Mouse (Mus musculus) heart, embryonic 14.5 days (tissue): ENCODE data around the gene Cyp39a1. TPM values are rescaled to one million over a fixed set of nuclear protein-coding genes. Genes with fewer than 3 reads are reported as not detected.
A peak's percentile ranks its signal among the peaks of the same experiment; 100 is the strongest.

Source experiments
- ATAC-seq: fragments of 200-750 bp; cut with Nextera tagmentation; 2 replicates; pipeline ENCODE4 v1.8.0; 2017; ENCODE audit warnings: low read depth, moderate TSS enrichment; ENCODE audit not compliant: insufficient number of reproducible peaks, insufficient read depth, low FRiP score
- H3K27ac ChIP-seq, 2 experiments: fragments of 200-500 bp in 1 of 2; fragments of 300-500 bp in 1 of 2; sonication (generic) in 1 of 2; replicated peaks in 1 of 2; 2 replicates each; pipeline ENCODE4 v1.5.1; 2012 to 2014; ENCODE audit warnings: low read depth in 2 of 2, low read length in 2 of 2, control low read depth in 1 of 2, mild to moderate bottlenecking in 1 of 2, mixed read lengths in 1 of 2; ENCODE audit not compliant: control insufficient read depth in 1 of 2, insufficient read depth in 1 of 2
- H3K27me3 ChIP-seq: fragments of 300-500 bp; sonication (generic); 2 replicates; pipeline ENCODE4 v1.6.1; 2014; ENCODE audit warnings: mild to moderate bottlenecking, low read length, control low read depth; ENCODE audit not compliant: control insufficient read depth, insufficient read depth
- H3K36me3 ChIP-seq: fragments of 300-500 bp; sonication (generic); 2 replicates; pipeline ENCODE4 v1.6.1; 2014; ENCODE audit warnings: mild to moderate bottlenecking, control low read depth, low read length, mixed read lengths; ENCODE audit not compliant: control insufficient read depth, insufficient read depth
- H3K4me1 ChIP-seq, 2 experiments: fragments of 200-500 bp in 1 of 2; fragments of 300-500 bp in 1 of 2; sonication (generic) in 1 of 2; 2 replicates each; pipeline ENCODE4 v1.6.1; 2012 to 2014; ENCODE audit warnings: low read length in 2 of 2, control low read depth in 1 of 2, mixed read lengths in 1 of 2; ENCODE audit not compliant: control insufficient read depth in 2 of 2, insufficient read depth in 2 of 2
- H3K4me2 ChIP-seq: fragments of 300-500 bp; sonication (generic); 2 replicates; pipeline ENCODE4 v1.6.1; 2014; ENCODE audit warnings: mild to moderate bottlenecking, low read length
- H3K4me3 ChIP-seq, 2 experiments: fragments of 200-500 bp in 1 of 2; fragments of 300-500 bp in 1 of 2; sonication (generic) in 1 of 2; 2 replicates each; pipeline ENCODE4 v1.5.1; 2012 to 2014; ENCODE audit warnings: low read length in 2 of 2, mild to moderate bottlenecking in 2 of 2, control low read depth in 1 of 2, low read depth in 1 of 2, moderate library complexity in 1 of 2; ENCODE audit not compliant: control insufficient read depth in 1 of 2, insufficient read depth in 1 of 2
- H3K9ac ChIP-seq: fragments of 300-500 bp; sonication (generic); 2 replicates; pipeline ENCODE4 v1.6.1; 2014; ENCODE audit warnings: mild to moderate bottlenecking, low read length
- H3K9me3 ChIP-seq: fragments of 300-500 bp; sonication (generic); 2 replicates; pipeline ENCODE4 v1.6.1; 2016; ENCODE audit warnings: low read length, control low read depth; ENCODE audit not compliant: control insufficient read depth
- WGBS: fragments of 180-500 bp; shearing (Covaris S2); extraction: QIAGEN DNeasy Blood & Tissue Kit; methylation state at CpG from one replicate; pipeline ENCODE4 v1.1.7; 2014; 5-methylcytosine and 5-hydroxymethylcytosine counted together
- polyA plus RNA-seq: library from polyadenylated mRNA; unstranded; fragments of >200 nt; fragmentation: Nextera tagmentation; extraction: Ambion mirVana; gene quantifications from 2 replicates; pipeline ENCODE4 v1.2.1, GENCODE M21; 2014

The Cyp39a1 gene
- polyA plus RNA-seq, 1 experiment from 2014 or later, result 51.5 TPM

- no peak for ATAC-seq
- no peak overlapping the region for H3K9ac ChIP-seq
- no peak overlapping the region for H3K27ac ChIP-seq
- no peak overlapping the region for H3K4me3 ChIP-seq
- H3K4me2 ChIP-seq, result no peak overlapping the region
- 92% methylated on average over 6 of the region's 7 CpGs for WGBS
- H3K27me3 ChIP-seq, result no peaks in the 10 kb centered on the region
- peaks cover 79% of the 10 kb centered on the region for H3K36me3 ChIP-seq
- no peaks in the 10 kb centered on the region for H3K9me3 ChIP-seq
- H3K4me1 ChIP-seq, result no peaks in the 10 kb centered on the region
Observed at GRCm38 (mm10) chr17:43684086-43684485, 16.9 kb downstream of the Cyp39a1 start.

GRCm38 (mm10) chr17:43684638-43685037, 17.4 kb downstream of the Cyp39a1 start:
- ATAC-seq, result no peak
- WGBS, result 95% methylated on average over 5 of the region's 5 CpGs
- Histone ChIP-seq H3K36me3 (peaks cover 74% of the 10 kb centered on the region), H3K9me3 (no peaks in the 10 kb centered on the region), H3K27ac (no peak overlapping the region), H3K4me3 (no peak overlapping the region), H3K9ac (no peak overlapping the region), H3K27me3 (no peaks in the 10 kb centered on the region), H3K4me1 (no peaks in the 10 kb centered on the region), H3K4me2 (no peak overlapping the region)

- Histone ChIP-seq H3K9ac (no peak overlapping the region), H3K9me3 (no peaks in the 10 kb centered on the region), H3K27me3 (no peaks in the 10 kb centered on the region), H3K4me2 (no peak overlapping the region), H3K27ac (no peak overlapping the region), H3K4me1 (no peaks in the 10 kb centered on the region), H3K36me3 (peaks cover 61% of the 10 kb centered on the region), H3K4me3 (no peak overlapping the region)
- ATAC-seq, result no peak
- WGBS, result 76% methylated on average over 9 of the region's 9 CpGs
Observed at GRCm38 (mm10) chr17:43689591-43689990, 22.4 kb downstream of the Cyp39a1 start.

GRCm38 (mm10) chr17:43698997-43699649, 31.9 kb downstream of the Cyp39a1 start:
- ATAC-seq, result no peak
- H3K4me1 ChIP-seq, result no peaks in the 10 kb centered on the region
- H3K27me3 ChIP-seq, result no peaks in the 10 kb centered on the region
- H3K9ac ChIP-seq, result no peak overlapping the region
- H3K27ac ChIP-seq, result no peak overlapping the region
- H3K9me3 ChIP-seq, result 0 out of 2 replicates have a peak, but pooled peaks cover 5% of the 10 kb centered on the region
- WGBS, result 40% methylated on average over 14 of the region's 14 CpGs
- no peak overlapping the region for H3K4me3 ChIP-seq
- H3K36me3 ChIP-seq, result peaks cover 33% of the 10 kb centered on the region
- H3K4me2 ChIP-seq, result no peak overlapping the region

GRCm38 (mm10) chr17:43701060-43701459, 33.8 kb downstream of the Cyp39a1 start:
- 69% methylated on average over 6 of the region's 6 CpGs for WGBS

GRCm38 (mm10) chr17:43704216-43704930, 37.1 kb downstream of the Cyp39a1 start:
- Histone ChIP-seq H3K9me3 (no peaks in the 10 kb centered on the region), H3K4me3 (no peak overlapping the region), H3K4me1 (no peaks in the 10 kb centered on the region), H3K27me3 (no peaks in the 10 kb centered on the region), H3K36me3 (peaks cover 33% of the 10 kb centered on the region), H3K4me2 (no peak overlapping the region), H3K27ac (no peak overlapping the region), H3K9ac (no peak overlapping the region)
- ATAC-seq, result no peak
- WGBS, result 86% methylated on average over 12 of the region's 12 CpGs

More at GRCm38 (mm10) chr17:43701060-43701459, 33.8 kb downstream of the Cyp39a1 start:
- H3K9me3 ChIP-seq, result 0 out of 2 replicates have a peak, but pooled peaks cover 4% of the 10 kb centered on the region
- no peak overlapping the region for H3K27ac ChIP-seq
- no peak overlapping the region for H3K9ac ChIP-seq
- H3K4me2 ChIP-seq, result no peak overlapping the region
- peaks cover 19% of the 10 kb centered on the region for H3K36me3 ChIP-seq
- ATAC-seq, result no peak
- H3K4me1 ChIP-seq, result no peaks in the 10 kb centered on the region
- H3K4me3 ChIP-seq, result no peak overlapping the region
- H3K27me3 ChIP-seq, result no peaks in the 10 kb centered on the region

GRCm38 (mm10) chr17:43706749-43707148, 39.5 kb downstream of the Cyp39a1 start:
- Histone ChIP-seq H3K9ac (no peak overlapping the region), H3K4me2 (no peak overlapping the region), H3K27me3 (no peaks in the 10 kb centered on the region), H3K9me3 (no peaks in the 10 kb centered on the region), H3K4me3 (no peak overlapping the region), H3K4me1 (peaks cover 0 to 2% of the 10 kb centered on the region in 2 experiments; a peak in 1 of 4 replicates), H3K36me3 (peaks cover 28% of the 10 kb centered on the region), H3K27ac (0 out of 4 replicates have a peak overlapping the region, but pooled peaks of 1 of the 2 experiments have one; percentile 34)
- no peak for ATAC-seq
- WGBS, result 89% methylated on average over 3 of the region's 3 CpGs
